Mouse (Mus musculus) lung, postnatal 0 days (tissue): ENCODE measurements around the gene Cuedc1.

ENCODE experiments used
- CTCF ChIP-seq: IDR thresholded peaks from 2 replicates; pipeline ENCODE4 v1.5.1; 2016; ENCODE audit warnings: antibody characterized with exemption, mild to moderate bottlenecking
- EP300 ChIP-seq: IDR thresholded peaks from 2 replicates; pipeline ENCODE4 v1.6.1; 2016; ENCODE audit warnings: antibody characterized with exemption, mild to moderate bottlenecking, control low read depth

- TF ChIP-seq CTCF: no peak
- TF ChIP-seq EP300: no peak
Observed at GRCm38 (mm10) chr11:88156403-88156802, 58.5 kb downstream of the Cuedc1 start.
